Mouse (Mus musculus) R1 (cell line): ENCODE data around the gene Gm266.

Experiments used
- DNase-seq: peaks from one replicate; pipeline ENCODE4 v3.0.0-alpha.2; 2018; ENCODE audit warnings: low read depth, low spot score

The Gm266 gene

GRCm38 (mm10) chr12:111436640-111437039, 49.0 kb downstream of the Gm266 start:
- no peak for DNase-seq

- DNase-seq, result no peak
These were observed 49.5 kb downstream of the Gm266 start for GRCm38 (mm10) chr12:111436170-111436569.

GRCm38 (mm10) chr12:111434745-111435327, 50.8 kb downstream of the Gm266 start:
- DNase-seq, result no peak
